Mouse (Mus musculus): ENCODE results near the gene Tex26. TPM values are rescaled to one million over a fixed set of nuclear protein-coding genes. Genes with fewer than 3 reads are reported as not detected.
A peak's percentile ranks its signal among the peaks of the same experiment; 100 is the strongest.

Tex26 gene
- polyA plus RNA-seq, 1 experiment = not detected

DNA sequence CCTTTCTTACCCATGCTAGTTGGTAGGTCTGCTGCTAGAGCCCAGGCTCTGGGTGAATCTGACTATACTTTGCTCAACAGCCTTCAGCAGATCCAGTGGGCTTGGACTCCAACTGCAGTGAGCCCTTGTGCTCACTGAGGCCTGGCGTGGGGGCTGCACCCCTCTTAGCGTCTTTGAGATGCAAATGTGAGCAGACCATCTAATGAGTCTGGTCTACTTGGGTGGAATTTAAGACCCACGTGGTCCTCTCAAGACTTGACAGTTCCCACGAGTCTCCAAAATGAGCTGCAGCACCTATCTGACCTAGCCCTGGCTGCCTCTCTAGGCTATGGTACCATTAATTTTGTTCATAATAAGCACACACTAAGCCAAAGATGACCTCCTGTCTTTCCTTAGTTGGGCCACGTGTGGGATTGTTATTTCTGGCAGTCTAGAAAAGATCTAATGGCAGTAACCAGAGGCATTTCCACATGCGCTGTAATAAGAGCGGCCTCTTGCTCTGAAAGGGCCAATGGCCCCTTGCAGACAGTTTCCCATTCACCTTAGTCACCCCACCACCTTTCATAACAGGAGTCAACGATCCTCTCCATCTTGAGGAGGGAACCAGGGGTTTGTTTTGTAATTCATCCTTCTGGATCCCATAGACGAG is 74.1 kb downstream of the Tex26 start:
- Histone ChIP-seq H3K27me3 (ENCODE audit: control insufficient read depth, insufficient read depth, low read length) (no peaks in the 10 kb centered on the region), H3K36me3 (ENCODE audit: control insufficient read depth, insufficient read depth, low read length) (no peaks in the 10 kb centered on the region), H3K4me3 (ENCODE audit: low read depth, low read length) (no peak overlapping the region), H3K4me1 (ENCODE audit: control insufficient read depth, insufficient read depth, insufficient read length, low read length) (no peaks in the 10 kb centered on the region), H3K27ac (ENCODE audit: insufficient read depth, low read depth, low read length) (no peak overlapping the region)
- TF ChIP-seq CTCF (IDR thresholded peaks at IDR 0.05; ENCODE audit: extremely low read depth, insufficient read length, insufficient replicate concordance, low read depth, low read length) (no peak), POLR2A (IDR thresholded peaks at IDR 0.05; ENCODE audit: low read depth, low read length) (no peak)
- 72% methylated on average over 9 of the region's 9 CpGs for WGBS

GRCm38 (mm10) chr5:149514087-149514671 is 74.7 kb downstream of the Tex26 start:
- no peaks in the 10 kb centered on the region for H3K27me3 ChIP-seq (ENCODE audit: control insufficient read depth, insufficient read depth, low read length)
- no peak for TF ChIP-seq POLR2A (IDR thresholded peaks at IDR 0.05; ENCODE audit: low read depth, low read length)
- no peak for TF ChIP-seq CTCF (IDR thresholded peaks at IDR 0.05; ENCODE audit: extremely low read depth, insufficient read length, insufficient replicate concordance, low read depth, low read length)
- WGBS = 32% methylated on average over 14 of the region's 14 CpGs
- no peak overlapping the region for H3K4me3 ChIP-seq (ENCODE audit: low read depth, low read length)
- H3K4me1 ChIP-seq (ENCODE audit: control insufficient read depth, insufficient read depth, insufficient read length, low read length) = no peaks in the 10 kb centered on the region
- H3K36me3 ChIP-seq (ENCODE audit: control insufficient read depth, insufficient read depth, low read length) = no peaks in the 10 kb centered on the region
- H3K27ac ChIP-seq (ENCODE audit: insufficient read depth, low read depth, low read length) = peak overlapping the region; percentile 32; the same call in 1 of the 2 replicates

DNA sequence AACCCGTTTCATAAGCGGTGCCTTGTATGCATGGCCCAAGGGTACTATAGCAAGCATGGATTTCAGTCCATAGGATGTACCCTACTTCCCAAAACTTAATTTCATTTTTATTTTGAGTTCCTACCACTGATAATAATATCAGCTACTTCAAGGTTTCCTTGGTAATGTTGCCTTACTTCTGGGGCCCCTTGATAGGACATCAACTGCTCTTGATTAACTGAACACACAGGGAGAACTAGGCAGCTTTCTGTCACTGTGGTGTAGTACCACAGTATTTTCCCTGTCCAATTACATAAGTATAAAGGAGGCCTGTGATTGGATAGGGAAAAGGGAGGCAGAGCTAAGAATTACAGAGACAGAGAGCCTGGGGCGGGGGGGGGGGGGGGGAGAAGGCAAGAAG is 75.4 kb downstream of the Tex26 start:
- no peaks in the 10 kb centered on the region for H3K36me3 ChIP-seq (ENCODE audit: control insufficient read depth, insufficient read depth, low read length)
- no peak for TF ChIP-seq CTCF (IDR thresholded peaks at IDR 0.05; ENCODE audit: extremely low read depth, insufficient read length, insufficient replicate concordance, low read depth, low read length)
- TF ChIP-seq POLR2A (IDR thresholded peaks at IDR 0.05; ENCODE audit: low read depth, low read length) = no peak
- 76% methylated on average over 3 of the region's 3 CpGs for WGBS
- no peak overlapping the region for H3K4me3 ChIP-seq (ENCODE audit: low read depth, low read length)
- no peak overlapping the region for H3K27ac ChIP-seq (ENCODE audit: insufficient read depth, low read depth, low read length)
- H3K4me1 ChIP-seq (ENCODE audit: control insufficient read depth, insufficient read depth, insufficient read length, low read length) = no peaks in the 10 kb centered on the region
- no peaks in the 10 kb centered on the region for H3K27me3 ChIP-seq (ENCODE audit: control insufficient read depth, insufficient read depth, low read length)

GRCm38 (mm10) chr5:149517116-149517515 is 77.7 kb downstream of the Tex26 start:
- TF ChIP-seq POLR2A (IDR thresholded peaks at IDR 0.05; ENCODE audit: low read depth, low read length) (no peak), CTCF (IDR thresholded peaks at IDR 0.05; ENCODE audit: extremely low read depth, insufficient read length, insufficient replicate concordance, low read depth, low read length) (no peak)
- Histone ChIP-seq H3K27ac (ENCODE audit: insufficient read depth, low read depth, low read length) (no peak overlapping the region), H3K27me3 (ENCODE audit: control insufficient read depth, insufficient read depth, low read length) (no peaks in the 10 kb centered on the region), H3K4me1 (ENCODE audit: control insufficient read depth, insufficient read depth, insufficient read length, low read length) (no peaks in the 10 kb centered on the region), H3K4me3 (ENCODE audit: low read depth, low read length) (no peak overlapping the region), H3K36me3 (ENCODE audit: control insufficient read depth, insufficient read depth, low read length) (no peaks in the 10 kb centered on the region)
- WGBS = 68% methylated on average over 6 of the region's 6 CpGs

Other genes starting within 250 kb of the Tex26 start
- 12.3 and 21.8 TPM in 2 replicates for gene Alox5ap, start 174.9 kb upstream of the Tex26 start, polyA plus RNA-seq (2012; rRNA removed)
- 0.76 and 2.5 TPM in 2 replicates for gene Medag, start 27.9 kb upstream of the Tex26 start, polyA plus RNA-seq (2012; rRNA removed)
- not detected in 2 replicates for gene Wdr95, start 89.0 kb downstream of the Tex26 start, polyA plus RNA-seq (2012; rRNA removed)
- gene Hsph1, start 196.7 kb downstream of the Tex26 start, polyA plus RNA-seq (2012; rRNA removed) = 4.1 and 6.6 TPM in 2 replicates
- gene B3glct, start 238.6 kb downstream of the Tex26 start, polyA plus RNA-seq (2012; rRNA removed) = 3.5 and 4.8 TPM in 2 replicates